Mouse (Mus musculus): ENCODE results near the gene Sirt1. TPM values are rescaled to one million over a fixed set of nuclear protein-coding genes. Genes with fewer than 3 reads are reported as not detected.
A peak's percentile ranks its signal among the peaks of the same experiment; 100 is the strongest.
"Not testable (repeated sequence)": the region's sequence is repeated elsewhere in the genome, so short reads cannot be mapped to it uniquely, and the experiment has no call there.

Gene Sirt1
- polyA plus RNA-seq, 1 experiment from 2014 or later: 4.9 TPM

- H3K27ac ChIP-seq: peak within 1 kb of the TSS; percentile 78
- WGBS: under 1% methylated on average over 28 of the region's 28 CpGs
- peaks cover 8% of the 10 kb centered on the region for H3K4me1 ChIP-seq (replicated peaks)
- H3K4me3 ChIP-seq: peak within 1 kb of the TSS; percentile 64
- peaks cover 12% of the 10 kb centered on the region for H3K27me3 ChIP-seq (ENCODE audit: insufficient read depth, poor library complexity, severe bottlenecking)
- DNase-seq (ENCODE audit: low spot score): peak; percentile 87
- H3K36me3 ChIP-seq: no peaks in the 10 kb centered on the region
- no peaks in the 10 kb centered on the region for H3K9me3 ChIP-seq
These were observed 1.1 kb upstream of the Sirt1 start, which contains the start of gene Dnajc12 for GRCm38 (mm10) chr10:63382372-63383279. Gene Dnajc12 (plus strand): TSS chr10:63382443.

DNA sequence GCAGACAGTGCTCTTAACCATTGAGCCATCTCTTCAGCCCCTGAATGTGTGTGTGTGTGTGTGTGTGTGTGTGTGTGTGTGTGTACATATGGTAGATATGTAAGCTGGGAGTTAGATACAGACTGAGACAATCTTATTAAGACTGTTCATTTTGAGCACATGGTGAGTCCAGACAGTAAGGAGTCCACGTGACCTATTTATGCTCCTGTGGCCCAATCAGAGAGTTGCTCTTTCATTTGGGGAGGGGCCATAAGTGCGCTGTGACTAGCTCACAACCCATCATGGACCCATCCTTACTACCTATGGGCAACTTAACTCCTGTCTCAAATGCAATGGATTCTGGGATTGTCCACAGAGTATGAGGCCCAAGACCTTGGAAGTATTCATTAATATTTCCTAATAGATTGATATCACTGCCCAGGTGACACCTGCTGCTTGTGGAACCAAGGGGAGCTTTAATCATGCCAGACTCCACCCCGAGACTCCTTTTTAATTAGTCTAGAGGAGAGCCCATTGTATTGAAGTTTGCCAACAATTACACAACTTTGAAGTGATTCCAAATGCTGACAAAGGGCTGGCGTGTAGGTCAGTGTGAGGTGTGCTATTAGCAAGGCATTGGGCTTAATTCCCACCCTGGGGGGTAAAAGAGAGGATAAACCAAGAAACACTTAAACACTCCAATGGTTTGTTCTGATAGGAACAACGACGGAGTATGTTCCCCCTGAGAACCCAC lies 2.4 kb downstream of the Sirt1 start:
- H3K4me3 ChIP-seq: no peak overlapping the region
- no peaks in the 10 kb centered on the region for H3K9me3 ChIP-seq
- H3K27me3 ChIP-seq (ENCODE audit: insufficient read depth, poor library complexity, severe bottlenecking): peaks cover 12% of the 10 kb centered on the region
- peaks cover 8% of the 10 kb centered on the region for H3K4me1 ChIP-seq (replicated peaks)
- 77% methylated on average over 6 of the region's 6 CpGs for WGBS
- H3K27ac ChIP-seq: no peak overlapping the region
- no peaks in the 10 kb centered on the region for H3K36me3 ChIP-seq
- no peak for DNase-seq (ENCODE audit: low spot score)

GRCm38 (mm10) chr10:63377468-63377867 lies 4.0 kb downstream of the Sirt1 start:
- peak; percentile 41 for DNase-seq (ENCODE audit: low spot score)
- WGBS: 24% methylated on average over 9 of the region's 9 CpGs
- H3K9me3 ChIP-seq: no peaks in the 10 kb centered on the region

GRCm38 (mm10) chr10:63376303-63376702 lies 5.2 kb downstream of the Sirt1 start:
- Histone ChIP-seq H3K9me3 (no peaks in the 10 kb centered on the region), H3K4me3 (no peak overlapping the region), H3K27me3 (ENCODE audit: insufficient read depth, poor library complexity, severe bottlenecking) (peaks cover 12% of the 10 kb centered on the region), H3K36me3 (no peaks in the 10 kb centered on the region), H3K4me1 (replicated peaks) (peaks cover under 1% of the 10 kb centered on the region; the same call in 1 of the 2 replicates), H3K27ac (no peak overlapping the region)
- 92% methylated on average over 5 of the region's 5 CpGs for WGBS
- DNase-seq (ENCODE audit: low spot score): no peak

More at GRCm38 (mm10) chr10:63377468-63377867, 4.0 kb downstream of the Sirt1 start:
- Histone ChIP-seq H3K27me3 (ENCODE audit: insufficient read depth, poor library complexity, severe bottlenecking) (peaks cover 12% of the 10 kb centered on the region), H3K36me3 (no peaks in the 10 kb centered on the region), H3K4me1 (replicated peaks) (peaks cover 8% of the 10 kb centered on the region), H3K4me3 (no peak overlapping the region), H3K27ac (no peak overlapping the region)

DNA sequence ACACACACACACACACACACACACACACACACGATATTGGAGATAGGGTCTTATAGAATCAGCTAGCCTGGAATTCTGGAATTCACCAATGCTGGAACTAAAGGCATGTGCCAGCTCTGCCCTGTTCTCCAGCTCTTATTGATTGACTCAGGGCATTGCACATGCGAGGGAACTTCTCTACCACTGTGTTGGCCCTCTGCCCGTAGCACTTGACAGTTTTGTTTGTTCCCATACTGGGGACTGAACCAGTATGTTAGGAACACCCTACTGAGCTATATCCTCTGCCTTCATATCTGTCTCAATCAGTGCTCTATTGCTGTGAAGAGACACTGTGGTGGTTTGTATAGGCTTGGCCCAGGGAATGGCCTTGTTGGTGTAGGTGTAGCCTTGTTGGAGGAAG lies 13.5 kb downstream of the Sirt1 start:
- no peak for DNase-seq (ENCODE audit: low spot score)
- no peaks in the 10 kb centered on the region for H3K9me3 ChIP-seq
- H3K4me3 ChIP-seq: no peak overlapping the region
- no peak overlapping the region for H3K27ac ChIP-seq
- 0 out of 2 replicates have a peak, but pooled peaks cover 8% of the 10 kb centered on the region for H3K4me1 ChIP-seq (replicated peaks)
- H3K27me3 ChIP-seq (ENCODE audit: insufficient read depth, poor library complexity, severe bottlenecking): no peaks in the 10 kb centered on the region
- no peaks in the 10 kb centered on the region for H3K36me3 ChIP-seq
- WGBS: 90% methylated on average over 3 of the region's 3 CpGs

DNA sequence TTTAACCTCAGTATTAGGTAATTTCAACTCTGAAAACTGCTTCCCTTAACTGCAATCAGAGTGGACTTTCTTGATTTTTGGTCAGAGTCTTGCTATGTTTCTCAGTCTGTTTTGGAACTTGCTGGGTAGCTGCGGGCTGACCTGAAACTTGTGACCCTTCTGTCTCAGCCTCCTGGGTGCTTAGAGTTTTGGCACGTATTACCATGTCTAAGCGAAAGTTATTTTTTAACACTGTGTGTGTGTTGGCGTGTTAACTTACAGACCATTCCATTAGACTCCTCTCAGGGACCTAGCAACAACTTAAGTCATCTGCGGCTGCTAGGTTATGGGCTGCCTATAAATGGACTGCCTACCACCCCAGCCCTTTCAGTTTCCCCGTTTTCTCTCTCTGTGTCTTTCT lies 14.1 kb downstream of the Sirt1 start:
- Histone ChIP-seq H3K27ac (no peak overlapping the region), H3K4me1 (replicated peaks) (0 out of 2 replicates have a peak, but pooled peaks cover 8% of the 10 kb centered on the region), H3K36me3 (no peaks in the 10 kb centered on the region), H3K4me3 (no peak overlapping the region), H3K27me3 (ENCODE audit: insufficient read depth, poor library complexity, severe bottlenecking) (no peaks in the 10 kb centered on the region), H3K9me3 (no peaks in the 10 kb centered on the region)
- 79% methylated on average over 6 of the region's 6 CpGs for WGBS
- no peak for DNase-seq (ENCODE audit: low spot score)

DNA sequence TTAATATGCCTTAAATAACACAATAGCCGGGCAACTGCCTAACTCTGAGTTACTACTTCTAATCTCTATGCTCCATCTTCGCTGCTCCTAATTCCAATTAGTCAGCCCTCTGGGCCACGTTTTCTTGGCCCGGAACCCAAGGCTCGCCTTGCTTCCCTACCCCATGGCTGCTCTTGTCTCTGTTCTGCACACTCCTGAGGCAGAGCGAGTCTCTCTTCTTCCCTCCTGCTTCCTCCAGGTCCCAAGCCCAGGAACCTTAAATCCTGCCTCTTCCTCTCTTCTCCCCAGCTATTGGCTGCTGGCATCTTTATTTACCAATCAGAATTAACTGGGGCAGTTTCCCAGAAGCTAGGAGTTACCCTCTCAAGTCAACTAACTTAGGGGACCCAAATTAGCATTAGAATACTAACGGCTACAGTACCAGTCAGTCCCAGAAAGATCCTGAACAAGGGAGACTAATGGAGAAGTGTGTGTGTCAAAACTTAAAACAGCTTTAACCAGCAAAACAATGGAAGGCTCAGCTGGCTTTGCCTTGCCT lies 15.5 kb downstream of the Sirt1 start:
- 57% methylated on average over 7 of the region's 7 CpGs for WGBS
- H3K4me1 ChIP-seq (replicated peaks): 0 out of 2 replicates have a peak, but pooled peaks cover 8% of the 10 kb centered on the region
- 0 out of 2 replicates have a peak overlapping the region, but pooled peaks have one; percentile 9 for H3K4me3 ChIP-seq
- H3K27ac ChIP-seq: no peak overlapping the region
- no peaks in the 10 kb centered on the region for H3K9me3 ChIP-seq
- H3K27me3 ChIP-seq (ENCODE audit: insufficient read depth, poor library complexity, severe bottlenecking): no peaks in the 10 kb centered on the region
- DNase-seq (ENCODE audit: low spot score): no peak
- no peaks in the 10 kb centered on the region for H3K36me3 ChIP-seq

DNA sequence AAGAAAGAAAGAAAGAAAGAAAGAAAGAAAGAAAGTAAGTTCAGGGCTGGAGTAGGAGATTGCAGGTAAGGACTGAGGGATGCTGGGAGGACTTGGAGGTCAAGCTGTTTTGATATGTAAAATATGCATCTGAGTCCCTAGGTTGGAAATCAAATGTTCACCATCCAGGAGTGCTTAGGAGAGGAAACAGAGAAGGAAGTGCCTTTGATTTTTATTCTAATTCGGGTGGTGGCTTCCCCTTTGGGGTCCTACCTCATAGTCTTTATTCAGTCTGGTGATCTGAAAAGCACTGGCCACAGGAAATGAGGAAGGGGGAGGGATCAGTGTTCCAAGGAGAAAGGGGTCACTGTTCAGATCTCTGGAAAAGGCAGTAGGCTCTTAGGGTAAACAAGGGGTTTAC lies 21.0 kb downstream of the Sirt1 start:
- whole genome bisulfite sequencing: 57% methylated on average over 1 of the region's 1 CpGs
- DNase-seq (ENCODE audit: low spot score): no peak
- Histone ChIP-seq H3K27ac (no peak overlapping the region), H3K27me3 (ENCODE audit: insufficient read depth, poor library complexity, severe bottlenecking) (no peaks in the 10 kb centered on the region), H3K36me3 (no peaks in the 10 kb centered on the region), H3K9me3 (no peaks in the 10 kb centered on the region), H3K4me1 (replicated peaks) (no peaks in the 10 kb centered on the region), H3K4me3 (no peak overlapping the region)

- Histone ChIP-seq H3K27ac (no peak overlapping the region), H3K4me1 (replicated peaks) (no peaks in the 10 kb centered on the region; the same call in 1 of the 2 replicates), H3K9me3 (peaks cover 3% of the 10 kb centered on the region; the same call in 1 of the 2 replicates), H3K27me3 (ENCODE audit: insufficient read depth, poor library complexity, severe bottlenecking) (no peaks in the 10 kb centered on the region), H3K4me3 (no peak overlapping the region), H3K36me3 (no peaks in the 10 kb centered on the region)
- 90% methylated on average over 5 of the region's 5 CpGs for WGBS
- no peak for DNase-seq (ENCODE audit: low spot score)
These were observed 29.4 kb downstream of the Sirt1 start for GRCm38 (mm10) chr10:63352111-63352510.

DNA sequence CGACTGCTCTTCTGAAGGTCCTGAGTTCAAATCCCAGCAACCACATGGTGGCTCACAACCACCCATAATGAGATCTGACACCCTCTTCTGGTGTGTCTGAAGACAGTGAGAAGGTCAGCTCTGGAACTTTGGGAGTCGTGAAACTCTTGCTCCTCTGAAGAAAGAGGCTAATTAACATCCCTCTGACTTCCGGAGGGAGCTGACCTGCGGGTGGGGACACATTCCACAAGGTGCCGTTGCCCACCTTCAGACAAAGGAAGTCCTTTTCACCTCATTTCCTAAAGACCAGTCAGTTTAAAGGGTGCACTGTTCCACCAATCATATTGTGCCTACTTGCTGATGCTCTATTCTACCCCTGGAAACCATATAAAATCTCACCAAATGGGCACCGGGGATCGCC lies 30.4 kb downstream of the Sirt1 start:
- H3K27me3 ChIP-seq (ENCODE audit: insufficient read depth, poor library complexity, severe bottlenecking); DNase-seq (ENCODE audit: low spot score); H3K9me3 ChIP-seq; H3K36me3 ChIP-seq; H3K4me1 ChIP-seq (replicated peaks); H3K4me3 ChIP-seq; H3K27ac ChIP-seq: not testable (repeated sequence)
- WGBS: 87% methylated on average over 7 of the region's 7 CpGs

DNA sequence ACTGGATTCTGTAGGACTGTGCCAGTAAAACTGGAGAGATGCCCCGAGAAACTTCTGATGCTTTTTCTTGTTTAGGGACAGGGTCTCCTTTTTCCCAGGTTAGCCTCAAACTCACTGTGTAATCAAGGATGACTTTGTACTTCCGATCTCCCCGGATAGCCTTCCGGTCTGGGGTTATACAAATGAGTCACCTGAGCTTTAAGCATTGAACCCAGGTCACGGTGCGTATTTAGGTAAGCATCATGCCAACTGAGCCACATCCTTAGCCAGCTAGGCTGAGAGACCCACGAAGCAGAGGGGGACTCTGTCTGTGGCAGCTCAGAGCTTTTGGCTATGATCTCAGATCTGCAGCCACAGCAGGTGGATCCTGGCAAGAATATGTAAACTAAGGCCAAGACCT lies 30.8 kb downstream of the Sirt1 start:
- Histone ChIP-seq H3K27me3 (ENCODE audit: insufficient read depth, poor library complexity, severe bottlenecking) (no peaks in the 10 kb centered on the region), H3K4me3 (no peak overlapping the region), H3K4me1 (replicated peaks) (no peaks in the 10 kb centered on the region; the same call in 1 of the 2 replicates), H3K27ac (no peak overlapping the region), H3K36me3 (no peaks in the 10 kb centered on the region), H3K9me3 (peaks cover 3% of the 10 kb centered on the region; the same call in 1 of the 2 replicates)
- WGBS: 91% methylated on average over 7 of the region's 7 CpGs
- no peak for DNase-seq (ENCODE audit: low spot score)

DNA sequence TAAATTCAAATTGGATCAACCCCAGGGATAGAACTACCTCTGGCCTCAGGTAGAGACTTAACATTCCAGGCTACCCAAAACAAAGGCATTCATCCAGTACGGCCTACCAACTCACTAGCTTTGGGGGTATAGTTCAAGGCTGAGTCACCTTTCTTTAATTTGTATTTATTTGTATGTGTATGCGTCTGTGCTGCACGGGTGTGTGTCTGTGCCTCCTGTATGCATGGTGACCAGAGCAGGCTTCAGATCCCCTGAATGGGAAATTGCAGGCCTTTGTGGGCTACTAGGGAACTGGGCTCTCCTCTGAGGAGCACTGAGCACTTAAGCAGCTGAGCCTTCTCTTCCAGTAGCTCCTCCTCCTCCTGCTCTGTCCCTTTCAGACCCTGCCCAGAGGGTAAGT lies 33.2 kb downstream of the Sirt1 start:
- Histone ChIP-seq H3K27ac (no peak overlapping the region; the same call in 1 of the 2 replicates), H3K27me3 (ENCODE audit: insufficient read depth, poor library complexity, severe bottlenecking) (no peaks in the 10 kb centered on the region), H3K4me3 (no peak overlapping the region), H3K36me3 (no peaks in the 10 kb centered on the region), H3K4me1 (replicated peaks) (no peaks in the 10 kb centered on the region; the same call in 1 of the 2 replicates), H3K9me3 (no peaks in the 10 kb centered on the region)
- DNase-seq (ENCODE audit: low spot score): no peak
- WGBS: 60% methylated on average over 3 of the region's 3 CpGs

Measured in hindbrain, embryonic 10.5 days (tissue).